Mouse (Mus musculus) liver, embryonic 14.5 days (tissue): ENCODE data around the gene Fkbp14.

Experiments used
- CTCF ChIP-seq: IDR thresholded peaks from 2 replicates; pipeline ENCODE4 v1.5.1; 2016; ENCODE audit warnings: antibody characterized with exemption, low read depth, control low read depth
- EP300 ChIP-seq: IDR thresholded peaks from 2 replicates; pipeline ENCODE4 v1.6.1; 2016; ENCODE audit warnings: antibody characterized with exemption, low read depth

DNA sequence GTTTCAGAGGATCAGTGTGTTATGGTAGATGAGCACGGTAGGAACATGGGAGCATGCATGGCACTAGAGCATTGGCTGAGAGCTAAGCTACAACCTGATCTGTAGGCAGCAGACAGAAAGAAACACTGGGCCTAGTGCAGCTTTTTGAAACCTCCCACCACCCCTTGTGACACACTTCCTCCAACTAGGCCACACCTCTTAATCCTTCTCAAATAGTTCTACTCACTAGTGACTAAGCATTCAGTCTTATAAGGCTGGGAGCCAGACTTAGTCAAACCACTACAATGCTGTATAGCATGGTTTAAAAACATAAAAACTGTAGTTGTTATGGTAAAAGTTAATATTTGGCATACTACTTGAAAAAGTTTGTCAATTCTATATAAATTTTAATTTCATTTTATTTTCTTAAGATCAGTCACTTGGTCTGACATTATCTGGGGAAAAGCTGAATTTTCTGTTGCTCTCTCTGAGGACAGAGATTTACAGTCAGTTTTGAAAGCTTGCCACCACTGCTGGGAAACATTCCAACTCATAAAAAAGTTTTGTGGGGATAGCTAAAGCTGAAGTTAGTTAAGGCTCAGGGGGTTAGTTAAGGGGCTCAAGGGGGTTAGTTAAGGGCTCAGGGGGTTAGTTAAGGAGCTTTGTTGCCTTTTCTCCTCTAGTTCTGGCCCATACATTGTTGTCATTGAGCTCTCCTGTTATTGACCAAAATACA is 7.0 kb upstream of the Fkbp14 start:
- TF ChIP-seq CTCF = no peak
- TF ChIP-seq EP300 = no peak
